Mouse (Mus musculus) thymus, postnatal 0 days (tissue): Measurements from ENCODE around the gene Foxf2. TPM values are rescaled to one million over a fixed set of nuclear protein-coding genes. Genes with fewer than 3 reads are reported as not detected.

Experiments used
- DNase-seq: peaks from one replicate; pipeline ENCODE4 v3.0.0-alpha.2; 2015; ENCODE audit warnings: low spot score
- polyA plus RNA-seq: library from polyadenylated mRNA; unstranded; fragments of >200 nt; fragmentation: Nextera tagmentation; extraction: Ambion mirVana; gene quantifications from 2 replicates; pipeline ENCODE4 v1.2.1, GENCODE M21; 2015

Foxf2 gene
- polyA plus RNA-seq, 1 experiment from 2014 or later = not detected

DNA sequence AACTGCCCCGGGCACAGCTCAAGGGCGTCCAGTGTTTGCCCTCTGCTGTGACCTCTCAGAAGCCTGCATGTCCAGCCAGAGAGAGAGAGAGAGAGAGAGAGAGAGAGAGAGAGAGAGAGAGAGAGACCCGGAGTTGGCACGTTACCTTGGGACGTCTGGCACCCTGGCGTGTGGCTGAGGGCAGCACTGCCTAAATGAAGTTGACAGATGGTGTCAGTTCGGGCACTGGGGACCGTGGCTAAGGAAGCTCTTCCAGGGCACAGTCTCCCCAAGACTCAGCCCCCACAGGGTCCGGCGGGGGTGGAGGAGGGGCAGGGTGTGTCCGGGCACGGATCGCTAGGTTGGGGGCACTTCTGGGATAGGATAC is 667 bp upstream of the Foxf2 start:
- DNase-seq = no peak

DNA sequence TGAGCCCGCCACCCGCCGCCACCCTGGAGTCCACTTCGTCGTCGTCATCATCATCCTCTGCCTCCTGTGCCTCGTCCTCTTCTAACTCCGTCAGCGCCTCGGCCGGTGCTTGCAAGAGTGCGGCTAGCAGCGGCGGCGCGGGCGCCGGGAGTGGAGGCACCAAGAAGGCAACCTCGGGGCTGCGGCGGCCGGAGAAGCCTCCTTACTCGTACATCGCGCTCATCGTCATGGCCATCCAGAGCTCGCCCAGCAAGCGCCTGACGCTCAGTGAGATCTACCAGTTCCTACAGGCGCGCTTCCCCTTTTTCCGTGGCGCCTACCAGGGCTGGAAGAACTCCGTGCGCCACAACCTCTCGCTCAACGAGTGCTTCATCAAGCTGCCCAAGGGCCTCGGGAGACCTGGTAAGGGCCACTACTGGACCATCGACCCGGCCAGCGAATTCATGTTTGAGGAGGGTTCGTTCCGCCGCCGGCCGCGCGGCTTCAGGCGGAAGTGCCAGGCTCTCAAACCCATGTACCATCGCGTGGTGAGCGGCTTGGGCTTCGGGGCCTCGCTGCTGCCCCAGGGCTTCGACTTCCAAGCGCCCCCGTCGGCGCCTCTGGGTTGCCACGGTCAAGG is 676 bp downstream of the Foxf2 start:
- no peak for DNase-seq

DNA sequence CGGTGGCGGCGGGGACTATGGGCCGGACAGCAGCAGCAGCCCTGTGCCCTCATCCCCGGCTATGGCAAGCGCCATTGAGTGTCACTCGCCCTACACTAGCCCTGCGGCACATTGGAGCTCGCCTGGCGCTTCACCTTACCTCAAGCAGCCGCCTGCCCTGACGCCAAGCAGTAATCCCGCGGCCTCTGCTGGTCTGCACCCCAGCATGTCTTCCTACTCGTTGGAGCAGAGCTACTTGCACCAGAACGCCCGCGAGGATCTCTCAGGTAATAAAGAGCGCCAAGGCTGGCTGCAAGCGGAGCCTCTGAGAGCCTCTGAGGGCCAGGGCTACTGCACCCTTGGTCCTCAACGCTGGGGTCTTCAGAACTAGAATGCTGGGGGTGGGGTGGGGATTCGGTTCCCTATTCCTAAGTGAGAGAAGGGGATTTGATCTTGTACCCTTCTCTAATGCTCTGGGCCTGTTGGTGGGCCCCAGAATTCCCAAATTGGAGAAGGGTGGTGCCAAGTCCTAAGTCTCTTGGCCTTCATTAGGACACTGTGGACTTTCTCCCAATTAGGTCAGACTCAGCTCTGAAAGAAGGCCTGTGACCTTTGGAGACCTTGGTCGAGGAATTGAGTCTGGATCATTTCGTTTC is 1.5 kb downstream of the Foxf2 start:
- no peak for DNase-seq

DNA sequence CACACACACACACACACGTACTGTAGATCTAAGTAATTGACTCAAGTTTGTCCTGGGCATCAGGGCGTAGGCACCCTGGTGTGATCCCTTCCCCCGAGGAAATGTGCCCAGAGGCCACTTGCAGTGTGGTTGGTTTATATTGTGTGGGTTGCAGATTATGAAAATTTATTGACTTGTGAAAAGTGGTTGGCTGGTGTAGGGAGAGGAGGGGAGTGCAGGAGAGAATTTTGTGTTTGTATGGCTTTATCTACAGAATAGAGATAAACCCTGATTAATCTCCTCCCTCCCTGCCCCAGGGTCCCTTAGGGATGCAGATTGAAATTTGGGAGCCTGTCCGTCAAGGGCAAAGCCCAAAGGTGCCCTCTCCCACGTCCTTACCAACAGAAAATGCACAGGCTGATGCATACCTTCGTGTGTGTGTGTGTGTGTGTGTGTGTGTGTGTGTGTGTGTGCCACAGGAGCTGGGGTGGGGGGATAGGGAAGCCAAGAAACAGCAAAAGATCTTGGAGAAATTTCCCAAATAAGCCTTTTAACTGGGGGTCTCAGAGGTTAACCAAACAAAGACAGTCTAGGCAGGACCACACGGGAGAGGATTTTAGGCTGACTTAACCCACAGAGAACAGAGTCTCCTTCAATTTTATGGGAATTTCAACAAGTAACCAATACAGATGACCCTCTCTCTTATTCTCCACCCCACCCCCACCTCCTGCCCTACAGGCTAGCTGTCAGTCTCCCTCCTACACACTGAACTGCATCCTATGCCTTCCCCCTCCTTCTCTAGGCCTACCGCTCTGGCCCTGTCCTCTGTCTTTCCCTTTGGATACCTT is 2.5 kb downstream of the Foxf2 start:
- DNase-seq = no peak

DNA sequence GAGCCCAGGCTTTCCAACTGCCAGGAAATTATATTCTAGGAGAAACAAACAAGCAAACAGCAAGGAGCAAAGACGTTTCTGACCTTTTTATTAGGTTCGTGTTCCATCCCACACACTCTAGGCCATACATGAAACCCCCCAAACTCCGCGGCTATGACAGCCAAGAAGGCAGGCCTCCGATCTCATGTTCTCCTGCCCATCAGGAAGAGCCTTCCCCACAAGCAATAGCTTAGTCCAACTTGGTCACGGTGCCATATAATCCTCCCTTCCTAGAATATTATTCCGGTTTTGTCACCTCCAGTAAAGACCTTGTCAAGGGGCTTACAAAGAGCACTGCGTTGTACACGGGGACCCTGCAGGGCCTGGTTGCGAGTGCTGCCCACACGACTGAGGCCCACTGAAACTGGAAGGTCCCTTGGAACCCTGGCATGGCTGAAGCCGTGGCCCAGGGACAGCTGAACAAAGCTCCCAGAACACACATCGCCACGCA is 3.1 kb downstream of the Foxf2 start:
- DNase-seq = no peak

DNA sequence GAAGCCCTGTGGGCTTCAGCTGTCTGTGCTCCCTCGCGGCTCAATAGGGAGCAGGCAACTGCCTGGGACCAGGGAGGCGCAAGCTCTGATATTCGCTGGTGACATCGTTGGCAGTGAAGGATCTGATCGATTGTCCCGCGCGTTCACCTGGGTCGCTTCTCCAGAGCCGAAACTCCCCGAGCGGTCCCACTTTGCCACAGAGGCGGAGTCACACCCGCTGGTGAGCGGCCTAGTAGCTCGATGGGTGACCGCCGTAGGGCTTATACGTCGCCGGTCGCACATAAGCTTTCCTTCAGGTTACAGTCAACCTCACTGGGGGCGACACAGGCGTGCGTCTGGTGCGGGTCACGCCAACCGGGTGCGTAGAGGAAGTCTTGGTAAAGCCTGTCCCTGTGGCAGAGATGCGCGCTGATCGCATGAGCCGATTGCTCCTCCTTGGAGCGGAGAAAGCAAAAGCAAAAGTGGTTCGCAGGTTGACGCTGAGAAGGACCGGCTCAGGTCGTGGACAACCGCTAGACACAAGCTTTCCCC is 3.8 kb downstream of the Foxf2 start:
- no peak for DNase-seq

DNA sequence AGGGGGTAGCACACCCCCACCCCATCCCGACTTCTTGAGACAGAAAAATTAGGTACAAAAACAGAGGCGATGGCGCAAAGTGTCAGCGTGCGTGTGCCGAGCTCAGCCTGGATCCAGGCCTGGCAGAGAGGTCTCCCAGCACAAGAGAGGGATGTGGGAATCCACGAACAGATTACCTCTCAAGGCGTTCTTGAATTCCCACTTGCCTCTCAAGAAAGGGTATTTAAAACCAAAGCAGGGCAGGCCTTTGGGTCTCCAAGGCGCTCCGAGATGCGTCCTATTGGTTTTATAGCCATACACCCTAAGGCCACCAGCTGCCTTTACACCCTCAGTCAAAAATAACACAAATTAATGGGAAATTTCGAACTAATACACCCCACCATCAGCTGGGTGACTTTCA is 4.4 kb downstream of the Foxf2 start:
- DNase-seq = no peak

DNA sequence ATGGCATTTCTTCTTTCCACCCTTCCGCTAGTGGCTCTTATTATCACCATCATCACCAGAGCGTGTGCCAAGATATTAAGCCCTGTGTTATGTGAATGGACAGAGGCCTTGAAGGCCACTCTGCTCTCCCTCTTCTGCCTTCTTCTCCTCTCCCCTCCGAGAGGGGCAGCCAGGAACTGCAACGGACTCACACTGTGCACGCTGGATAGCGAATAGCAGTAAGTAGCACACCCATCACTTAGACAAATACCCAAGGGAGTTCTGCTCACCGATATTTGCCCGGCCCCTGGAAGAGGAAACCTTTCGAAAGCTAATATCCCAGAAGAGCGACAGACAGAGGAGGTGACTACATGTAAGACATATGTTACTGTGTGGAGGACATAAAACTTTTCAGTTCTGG is 4.9 kb downstream of the Foxf2 start:
- no peak for DNase-seq

DNA sequence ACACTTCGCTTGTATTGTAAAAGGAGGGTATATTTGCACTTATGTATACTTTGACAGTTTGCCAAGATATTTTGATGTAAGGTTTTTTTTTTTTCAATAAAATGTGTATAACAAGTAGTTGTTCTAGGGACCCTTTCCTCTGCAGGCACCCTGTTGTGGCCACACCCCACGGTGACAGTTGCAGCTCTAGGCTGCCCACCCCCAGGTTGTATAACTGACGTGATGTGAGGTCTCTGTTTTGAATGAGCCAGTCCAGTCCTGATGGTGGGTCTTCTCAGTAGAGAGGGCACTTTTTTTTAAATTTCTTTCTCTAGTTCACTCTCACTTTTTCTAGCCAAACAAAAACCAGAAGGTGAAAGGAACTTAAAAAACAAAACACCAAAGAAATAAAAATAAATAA is 5.7 kb downstream of the Foxf2 start:
- DNase-seq = no peak

DNA sequence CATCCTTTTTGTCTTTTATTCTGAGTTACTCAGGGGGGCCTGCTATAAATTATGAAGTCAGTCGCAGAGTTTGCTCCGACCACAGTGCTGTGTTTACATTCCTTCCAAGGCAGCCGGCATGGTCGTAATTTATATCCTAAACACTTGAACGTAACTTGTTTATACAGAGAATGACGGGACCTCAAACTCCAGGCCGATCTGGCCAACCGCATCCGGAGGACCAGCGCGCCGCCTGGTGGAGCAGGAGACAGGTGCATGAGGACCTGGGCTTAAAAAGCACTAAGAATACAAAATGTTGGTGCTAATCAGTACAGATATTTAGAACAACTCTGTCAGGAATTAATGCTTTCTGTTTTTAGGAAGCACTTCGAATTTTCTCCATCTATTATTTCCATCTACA is 6.8 kb downstream of the Foxf2 start:
- DNase-seq = peak; percentile 60

DNA sequence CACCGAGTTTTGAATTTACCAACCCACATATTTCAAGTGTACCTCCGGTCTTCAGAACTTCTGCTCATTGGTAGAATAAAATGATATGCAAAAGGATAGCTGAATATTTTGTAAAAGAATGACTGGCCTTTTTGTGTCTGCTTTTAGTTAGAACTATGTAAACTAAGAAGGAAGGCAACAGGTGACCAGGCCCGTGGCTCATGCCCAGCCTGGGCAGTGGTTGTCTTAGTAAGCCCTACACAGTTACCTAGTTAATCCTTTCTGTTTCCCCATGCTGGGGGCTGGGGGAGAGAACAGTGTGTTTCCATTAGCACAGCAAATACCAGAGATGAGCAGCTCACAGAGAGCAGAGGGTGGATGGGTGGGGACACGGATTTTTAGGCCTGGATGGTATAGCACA is 7.6 kb downstream of the Foxf2 start:
- DNase-seq = no peak

DNA sequence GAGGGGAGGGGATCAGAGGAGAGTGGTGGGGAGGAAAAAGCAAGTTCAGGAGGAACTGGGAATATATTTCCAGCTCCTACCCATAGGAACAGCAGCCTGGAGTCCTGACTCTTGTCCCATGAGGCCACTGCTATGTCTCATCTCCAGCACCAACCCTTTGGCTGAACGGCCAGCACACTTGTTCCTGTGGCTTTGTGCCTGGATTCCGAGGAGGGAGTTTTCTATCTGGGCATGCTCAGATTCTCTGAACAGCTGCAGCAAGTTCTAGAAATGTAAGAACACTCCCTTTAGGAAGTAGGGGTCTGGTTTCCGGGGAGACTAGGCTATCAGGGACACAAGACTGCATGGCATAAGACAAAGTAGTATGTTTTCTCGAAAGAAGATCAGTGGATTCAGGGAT is 9.9 kb downstream of the Foxf2 start:
- no peak for DNase-seq

DNA sequence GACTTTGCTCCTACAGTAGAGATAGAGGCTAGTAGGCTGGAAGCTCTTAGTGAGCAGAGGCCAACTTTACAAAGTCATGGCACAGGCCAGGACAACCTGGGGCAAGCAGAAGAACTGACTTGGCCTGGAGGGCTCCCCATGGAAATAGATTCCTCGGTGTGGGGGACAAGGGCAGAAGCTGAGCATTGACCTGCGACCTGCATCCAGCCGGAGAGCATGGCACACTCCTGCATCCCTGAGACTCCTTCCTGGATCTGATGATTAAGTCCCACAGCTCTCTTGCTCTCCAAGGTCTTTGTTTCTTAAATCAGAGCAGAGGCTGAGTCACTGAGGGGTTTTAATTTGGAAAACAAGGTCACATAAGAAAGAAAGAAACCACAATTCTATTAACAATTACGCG is 15.9 kb downstream of the Foxf2 start:
- DNase-seq = no peak

DNA sequence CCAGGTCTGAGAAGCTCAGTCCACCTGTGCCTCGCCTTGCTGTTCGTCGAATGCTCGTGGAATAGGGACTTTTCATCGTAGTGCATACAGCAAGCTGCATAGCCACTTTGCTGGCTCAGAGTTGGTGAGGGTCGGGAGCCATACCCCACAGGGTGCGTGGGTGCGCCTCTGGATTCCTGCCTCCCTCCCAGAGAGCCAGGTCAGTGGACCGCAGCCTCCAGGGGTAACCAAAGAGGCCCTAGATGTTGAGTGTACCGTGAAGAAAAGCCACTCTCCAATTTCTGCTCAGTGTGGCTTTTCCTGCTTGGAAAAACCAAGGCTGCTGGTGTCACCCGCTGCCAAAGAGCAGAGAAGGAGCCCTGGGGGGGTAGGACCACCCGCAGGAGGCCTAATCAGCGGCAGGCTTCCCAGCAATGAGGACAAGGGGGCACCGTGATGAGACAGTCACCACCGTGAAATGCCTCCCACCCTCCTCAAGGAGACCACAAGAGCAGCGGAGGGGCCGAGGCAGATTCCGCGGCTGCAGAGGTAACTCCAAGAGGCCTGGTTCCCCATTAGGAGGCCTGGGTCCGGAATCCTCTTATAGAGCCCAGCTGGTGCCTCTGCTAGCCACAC is 26.6 kb downstream of the Foxf2 start:
- no peak for DNase-seq

DNA sequence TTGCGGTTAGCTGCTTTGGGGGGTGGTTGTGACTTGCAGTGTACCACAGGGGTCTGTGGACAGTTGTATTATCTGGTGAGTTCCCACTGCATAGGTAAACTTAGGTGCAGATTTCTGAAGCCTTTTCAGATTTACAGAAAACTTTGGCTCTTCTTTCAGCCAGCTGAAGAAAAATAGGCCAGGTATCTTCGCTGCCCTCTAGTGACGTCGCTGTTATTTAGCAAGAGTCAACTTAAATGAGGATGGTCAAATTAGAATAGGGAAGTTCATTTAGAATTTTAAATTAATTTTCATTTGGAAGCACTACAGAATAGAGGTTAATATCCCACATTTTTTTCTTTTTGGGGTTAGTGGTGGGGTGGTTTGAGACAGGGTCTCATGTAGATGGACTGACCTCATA is 30.6 kb downstream of the Foxf2 start:
- peak; percentile 9 for DNase-seq

DNA sequence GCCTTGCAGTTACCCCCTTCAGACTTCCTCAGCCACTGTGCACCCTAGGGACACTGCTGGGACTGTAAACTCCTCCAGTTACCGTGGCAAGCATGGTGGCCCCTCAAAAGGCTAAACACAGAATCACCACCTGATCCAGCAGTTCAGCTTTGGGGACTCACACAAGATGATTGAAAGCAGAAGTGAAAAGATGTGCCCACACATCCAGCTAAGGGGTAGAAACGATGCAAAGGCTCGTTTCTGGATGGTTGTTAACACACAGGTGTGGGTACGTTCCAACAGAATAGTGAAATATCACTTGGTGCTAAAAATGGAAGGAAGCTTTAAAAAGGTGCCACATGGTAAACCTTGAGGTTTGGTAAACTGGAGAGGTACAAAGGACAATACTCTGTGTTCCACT is 32.6 kb downstream of the Foxf2 start:
- DNase-seq = no peak

DNA sequence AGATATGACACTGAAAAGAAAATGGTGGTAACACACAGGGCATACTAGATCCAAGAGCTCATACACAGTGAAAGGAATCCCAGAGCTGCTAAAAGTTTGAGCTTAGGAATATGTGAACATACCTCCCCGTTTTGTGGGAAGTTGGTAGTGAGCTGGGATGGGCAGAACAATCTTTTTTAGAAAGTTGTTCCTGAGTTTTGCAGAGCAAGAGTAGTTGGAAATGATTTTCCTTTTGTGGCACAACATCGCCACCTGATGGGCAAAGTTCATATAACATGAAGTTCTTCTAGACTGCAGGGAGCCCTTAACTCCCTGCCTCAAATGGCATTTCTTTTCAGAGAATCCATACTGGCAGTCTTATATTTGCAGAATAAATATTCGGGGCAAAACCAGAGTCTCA is 33.3 kb downstream of the Foxf2 start:
- peak; percentile 40 for DNase-seq

DNA sequence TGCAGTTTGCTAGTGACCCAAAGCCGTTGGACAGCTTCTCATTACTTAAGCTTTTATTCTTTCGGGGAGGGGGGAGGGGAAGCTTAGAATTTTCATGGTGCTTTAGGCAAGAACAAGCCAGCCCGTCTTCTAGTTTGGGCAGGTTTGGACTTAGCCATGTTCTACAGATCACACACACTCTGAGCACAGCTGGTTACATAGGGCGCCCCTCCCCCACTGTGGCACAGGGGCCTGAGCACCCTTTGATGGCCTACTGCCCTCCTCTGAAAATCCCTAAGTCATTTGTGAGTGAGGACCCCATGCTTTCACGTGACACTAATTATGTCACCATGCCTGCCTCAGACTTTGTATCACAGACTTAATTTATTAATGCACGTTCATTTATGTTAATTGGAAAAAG is 35.6 kb downstream of the Foxf2 start:
- no peak for DNase-seq

DNA sequence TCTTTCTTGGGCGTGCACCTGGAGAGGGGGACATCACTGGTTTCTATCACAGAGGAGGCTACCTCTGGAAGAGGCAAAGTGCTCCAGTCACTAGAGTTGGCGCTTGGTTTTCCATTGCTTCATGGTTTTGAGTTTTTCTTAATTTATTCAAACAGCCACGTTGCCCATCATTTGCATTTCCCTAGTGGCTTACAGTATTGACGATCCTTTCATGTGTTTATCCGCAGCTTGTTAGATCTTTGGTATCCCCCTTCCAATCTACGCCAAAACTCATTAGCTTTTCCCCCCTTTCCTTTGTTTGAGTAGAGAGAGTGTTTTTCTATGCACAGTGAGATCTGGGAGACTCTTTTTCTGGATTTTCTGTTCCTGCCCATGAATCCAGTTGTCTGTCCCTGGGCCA is 39.8 kb downstream of the Foxf2 start:
- no peak for DNase-seq

DNA sequence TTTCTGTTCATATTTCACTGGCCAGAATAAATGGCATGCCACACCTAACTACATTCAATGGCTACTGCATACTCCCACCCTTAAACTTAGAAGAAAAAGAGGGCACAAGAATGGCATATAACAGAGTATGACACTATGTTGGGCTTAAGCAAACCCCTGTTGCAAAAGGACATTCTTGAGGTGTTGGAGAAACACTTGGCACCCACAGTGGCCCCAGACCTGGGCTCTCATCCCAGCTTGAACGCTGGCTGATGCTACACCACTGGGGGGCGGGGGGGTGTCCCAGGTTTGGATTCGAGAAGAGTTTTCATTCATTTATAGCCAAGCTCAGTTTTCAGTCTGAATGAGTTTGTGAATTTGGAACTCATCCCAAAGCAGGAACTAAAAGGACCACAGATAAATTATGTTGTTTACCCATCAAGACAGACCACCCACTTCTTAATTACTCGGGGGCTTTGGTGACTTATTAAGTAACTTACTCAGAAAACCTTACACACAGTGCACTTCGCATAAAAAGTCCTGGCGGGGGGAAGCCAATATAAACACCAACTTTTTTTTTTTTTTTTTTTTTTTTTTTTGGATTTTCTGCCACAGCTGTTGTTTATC is 42.4 kb downstream of the Foxf2 start:
- DNase-seq = no peak

DNA sequence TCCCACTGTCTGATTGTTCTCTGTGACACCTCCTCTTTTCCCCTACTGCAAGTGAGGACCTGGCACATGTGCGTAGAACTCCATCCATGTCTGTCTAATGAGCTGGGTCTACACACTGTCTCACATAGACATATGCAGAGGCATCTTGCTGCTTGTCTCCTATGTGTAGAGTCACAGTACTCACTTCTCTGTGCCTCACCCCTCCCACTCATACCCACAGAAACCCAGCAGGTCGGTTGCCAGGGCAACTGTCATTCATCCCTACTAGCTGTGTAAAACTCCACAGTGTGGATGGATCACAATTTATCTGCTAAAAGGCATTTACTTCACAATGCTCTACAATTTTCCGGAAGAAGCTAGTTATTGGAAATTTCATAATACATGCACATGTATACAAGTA is 46.5 kb downstream of the Foxf2 start:
- DNase-seq = no peak
